Mouse (Mus musculus) large intestine, adult 2 months (tissue): ENCODE data around the gene Tbc1d13. TPM values are rescaled to one million over a fixed set of nuclear protein-coding genes. Genes with fewer than 3 reads are reported as not detected.

Source experiments
- DNase-seq: peaks from one replicate; pipeline ENCODE4 v3.0.0-alpha.2; 2012; ENCODE audit warnings: low read depth, low spot score
- WGBS: fragments of 180-500 bp; shearing (Covaris S2); methylation state at CpG from one replicate; pipeline ENCODE4 v1.1.7; 2018; 5-methylcytosine and 5-hydroxymethylcytosine counted together
- polyA plus RNA-seq: library from polyadenylated mRNA; depleted of rRNA; stranded (reverse); fragments of >200 nt; gene quantifications from 2 replicates; pipeline ENCODE4 v1.2.3, GENCODE M21; 2012; rRNA removed

Tbc1d13 gene
- polyA plus RNA-seq: 69.9 and 88.8 TPM in 2 replicates

- peak; percentile 77 for DNase-seq
- WGBS: under 1% methylated on average over 46 of the region's 46 CpGs
Observed at GRCm38 (mm10) chr2:30133613-30134377, at the start of gene Tbc1d13. Tbc1d13 (plus strand) TSS chr2:30133746.

- WGBS: 49% methylated on average over 5 of the region's 5 CpGs
Observed at GRCm38 (mm10) chr2:30084113-30084512, 49.4 kb upstream of the Tbc1d13 start.

GRCm38 (mm10) chr2:30084632-30085031 lies 48.9 kb upstream of the Tbc1d13 start:
- no peak for DNase-seq
- 65% methylated on average over 12 of the region's 12 CpGs for WGBS

More at GRCm38 (mm10) chr2:30084113-30084512, 49.4 kb upstream of the Tbc1d13 start:
- no peak for DNase-seq

- no peak for DNase-seq
- WGBS: 92% methylated on average over 4 of the region's 4 CpGs
Observed at GRCm38 (mm10) chr2:30087310-30087709, 46.2 kb upstream of the Tbc1d13 start.

DNA sequence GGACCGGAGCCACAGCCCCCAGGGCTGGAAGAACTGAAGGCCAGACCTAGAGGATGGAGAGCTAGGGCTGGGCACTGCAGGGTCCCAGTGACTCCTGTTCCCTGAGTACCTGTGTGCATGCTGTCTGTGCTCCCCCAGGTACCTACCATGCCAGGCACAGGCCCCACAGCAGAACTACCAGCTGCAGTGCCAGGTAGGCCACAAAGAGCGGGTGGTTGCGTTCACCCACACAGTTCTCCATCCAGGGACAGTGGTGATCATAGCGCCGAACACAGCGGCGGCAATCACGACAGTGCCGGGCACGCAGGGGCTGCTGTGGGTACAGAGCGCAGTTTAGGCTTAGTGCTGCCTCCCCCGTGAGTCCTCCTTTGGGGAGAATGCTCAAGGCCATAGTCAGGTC lies 42.0 kb upstream of the Tbc1d13 start:
- 97% methylated on average over 12 of the region's 12 CpGs for WGBS
- DNase-seq: no peak

GRCm38 (mm10) chr2:30092280-30092918 lies 41.1 kb upstream of the Tbc1d13 start:
- 75% methylated on average over 6 of the region's 6 CpGs for WGBS
- no peak for DNase-seq

- peak; percentile 97 for DNase-seq
- WGBS: under 1% methylated on average over 51 of the region's 51 CpGs
Observed at GRCm38 (mm10) chr2:30093471-30094207, 39.9 kb upstream of the Tbc1d13 start, which contains the start of gene Zdhhc12. Zdhhc12 (minus strand) TSS chr2:30093648.

DNA sequence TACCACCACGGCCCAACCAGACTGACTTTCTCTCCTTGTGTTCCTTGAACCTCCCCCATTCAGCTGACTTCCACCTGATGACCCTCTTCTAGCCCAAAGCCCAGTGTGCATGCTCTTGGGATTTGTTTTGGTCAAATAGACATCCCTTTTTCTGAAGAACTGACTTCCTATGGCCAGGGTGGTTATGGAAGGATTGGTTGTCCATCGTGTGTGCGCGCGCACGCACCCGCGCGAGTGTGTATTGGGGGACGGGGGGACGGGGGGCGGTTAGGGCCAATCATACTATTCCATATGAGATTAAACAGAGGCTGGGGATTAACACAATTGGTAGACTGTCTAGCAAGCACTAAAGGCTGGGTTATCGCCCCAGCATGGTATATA lies 39.3 kb upstream of the Tbc1d13 start:
- WGBS: 2% methylated on average over 13 of the region's 13 CpGs
- no peak for DNase-seq

DNA sequence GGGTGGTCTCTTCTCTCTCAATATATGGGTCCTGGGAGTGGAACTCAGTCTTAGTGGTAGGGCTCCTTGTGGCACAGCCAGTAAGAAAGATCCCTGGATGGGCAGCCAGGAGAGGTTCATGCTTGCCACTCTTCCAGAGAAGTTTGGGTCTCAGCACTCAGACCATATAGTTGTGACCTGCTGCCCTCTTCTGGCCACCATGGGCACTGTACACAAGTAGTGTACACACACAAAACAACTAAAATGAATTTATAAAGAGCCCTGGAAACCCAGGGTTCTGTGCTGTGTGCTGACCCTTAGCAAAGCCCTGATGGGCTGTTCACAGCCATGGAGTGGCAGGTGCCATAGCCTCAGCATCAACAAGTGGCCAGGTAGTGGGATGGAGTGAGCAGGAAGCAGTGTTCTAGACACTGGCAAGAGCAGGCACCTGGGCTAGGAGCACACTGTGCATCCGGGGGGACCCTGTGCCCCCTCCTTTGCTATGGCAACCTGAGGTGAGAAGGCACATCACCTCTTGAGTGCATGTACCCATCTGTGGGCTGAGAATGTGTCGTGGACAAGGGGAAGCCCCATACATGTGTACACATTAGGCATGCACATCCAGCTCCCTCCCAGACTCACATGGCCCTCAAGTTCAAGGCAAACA lies 37.5 kb upstream of the Tbc1d13 start:
- 78% methylated on average over 2 of the region's 2 CpGs for WGBS
- no peak for DNase-seq

DNA sequence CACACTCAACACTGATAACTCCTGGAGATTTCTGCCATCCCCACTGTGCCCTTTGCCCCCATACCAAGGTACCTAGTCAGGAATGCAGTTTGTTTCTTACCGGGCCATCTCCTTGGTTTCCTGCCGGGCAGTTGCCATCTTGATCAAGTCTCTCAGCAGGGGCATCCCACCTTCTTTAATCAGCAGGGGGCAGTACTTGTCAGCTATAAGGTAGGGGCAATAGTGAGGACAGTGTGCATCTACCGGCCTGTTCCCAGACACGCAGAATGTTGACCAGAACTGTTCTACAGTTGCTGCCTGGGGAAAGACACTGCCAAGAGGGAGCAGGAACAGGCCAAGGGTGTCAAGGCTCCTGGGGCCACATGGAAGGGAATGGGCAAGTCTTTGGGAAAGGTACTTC lies 33.3 kb upstream of the Tbc1d13 start:
- 57% methylated on average over 4 of the region's 4 CpGs for WGBS
- DNase-seq: no peak

- no peak for DNase-seq
Observed at GRCm38 (mm10) chr2:30106364-30106763, 27.2 kb upstream of the Tbc1d13 start.

- WGBS: 88% methylated on average over 5 of the region's 5 CpGs
- no peak for DNase-seq
Observed at GRCm38 (mm10) chr2:30107646-30108045, 25.9 kb upstream of the Tbc1d13 start.

DNA sequence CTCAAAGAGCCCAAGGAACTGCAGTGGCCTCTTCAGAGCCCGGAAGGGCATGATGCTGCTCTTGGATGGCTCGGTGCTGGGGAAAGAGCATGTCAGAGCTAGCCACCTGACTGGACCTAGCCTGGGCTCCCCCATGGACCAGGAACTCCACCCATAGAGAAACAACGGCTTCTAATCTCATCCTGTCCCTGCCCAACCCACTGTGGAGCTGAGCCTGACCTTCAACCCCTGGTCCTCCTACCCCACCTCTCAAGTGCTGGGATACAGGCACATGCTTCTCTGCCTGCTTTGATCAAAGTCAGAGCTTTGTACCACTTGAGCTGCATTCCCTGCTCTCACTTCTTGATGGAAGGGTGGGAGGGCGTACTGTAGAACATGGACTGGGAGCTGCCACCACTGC lies 25.3 kb upstream of the Tbc1d13 start:
- DNase-seq: no peak
- WGBS: 79% methylated on average over 4 of the region's 4 CpGs

GRCm38 (mm10) chr2:30111500-30111899 lies 22.0 kb upstream of the Tbc1d13 start:
- DNase-seq: no peak
- 95% methylated on average over 2 of the region's 2 CpGs for WGBS

- DNase-seq: no peak
- 79% methylated on average over 5 of the region's 5 CpGs for WGBS
Observed at GRCm38 (mm10) chr2:30112564-30112963, 21.0 kb upstream of the Tbc1d13 start.

- no peak for DNase-seq
- WGBS: 68% methylated on average over 6 of the region's 6 CpGs
Observed at GRCm38 (mm10) chr2:30119641-30120051, 13.9 kb upstream of the Tbc1d13 start.

GRCm38 (mm10) chr2:30120269-30120668 lies 13.3 kb upstream of the Tbc1d13 start:
- WGBS: 57% methylated on average over 4 of the region's 4 CpGs
- no peak for DNase-seq

GRCm38 (mm10) chr2:30122766-30123165 lies 10.8 kb upstream of the Tbc1d13 start:
- 75% methylated on average over 5 of the region's 5 CpGs for WGBS

GRCm38 (mm10) chr2:30123729-30124471 lies 9.6 kb upstream of the Tbc1d13 start:
- WGBS: 2% methylated on average over 41 of the region's 44 CpGs

More at GRCm38 (mm10) chr2:30122766-30123165, 10.8 kb upstream of the Tbc1d13 start:
- no peak for DNase-seq

More at GRCm38 (mm10) chr2:30123729-30124471, 9.6 kb upstream of the Tbc1d13 start:
- no peak for DNase-seq
